Mouse (Mus musculus): Measurements from ENCODE around the gene Plcb2. TPM values are rescaled to one million over a fixed set of nuclear protein-coding genes. Genes with fewer than 3 reads are reported as not detected.

The Plcb2 gene
- total RNA-seq (2022): under 1 TPM in 3 of 4 experiments, not detected in 1; 0.15 to 0.27 (median 0.27) TPM

GRCm38 (mm10) chr2:118728337-118728736, at the start of gene Plcb2:
Plcb2 (minus strand) TSS chr2:118728438.
- DNase-seq (ENCODE audit: low spot score in 2 of 2): no peak

GRCm38 (mm10) chr2:118776295-118776694, 48.1 kb upstream of the Plcb2 start:
- no peak for DNase-seq (ENCODE audit: low spot score in 2 of 2)

DNA sequence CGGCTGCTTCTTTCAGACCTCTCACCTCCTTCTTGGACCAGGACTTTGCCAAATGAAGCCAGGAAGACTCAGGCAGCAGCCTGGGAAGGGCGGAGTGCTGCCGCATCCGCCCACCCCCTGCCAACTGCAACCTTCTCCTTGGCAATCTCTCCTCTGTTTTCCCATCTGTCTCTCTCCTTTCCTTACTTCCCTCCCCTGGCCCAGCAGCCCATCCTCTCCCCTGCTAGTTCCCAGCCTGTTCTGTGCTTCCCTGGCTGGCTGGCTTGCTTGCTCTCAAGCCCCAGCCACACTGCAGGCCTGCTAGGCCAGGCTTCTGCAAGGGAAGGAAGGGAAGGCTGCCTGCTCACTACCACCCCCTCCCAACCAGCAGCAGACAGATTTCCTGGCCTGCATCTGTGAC, 47.6 kb upstream of the Plcb2 start:
- no peak for DNase-seq (ENCODE audit: low spot score in 2 of 2)

- no peak for DNase-seq (ENCODE audit: low spot score in 2 of 2)
Observed at GRCm38 (mm10) chr2:118775396-118775795, 47.2 kb upstream of the Plcb2 start.

DNA sequence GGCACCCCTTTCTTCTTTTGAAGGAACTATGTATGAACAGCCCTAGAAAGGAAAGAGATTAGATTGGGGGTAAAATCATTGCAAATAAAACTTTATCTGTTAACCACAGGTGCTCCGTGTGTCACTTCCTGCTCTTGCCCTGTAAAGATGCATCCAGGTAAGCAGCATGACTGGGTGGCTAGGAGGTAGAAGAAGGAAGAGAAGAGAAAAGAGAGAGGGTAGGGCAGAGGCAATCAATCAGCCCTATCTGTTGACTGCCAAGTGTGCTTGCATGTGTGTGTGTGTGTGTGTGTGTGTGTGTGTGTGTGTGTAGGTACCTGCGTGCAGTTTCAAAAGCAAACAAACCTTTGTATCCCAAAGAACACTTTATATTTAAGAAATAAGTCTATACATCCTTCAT, 46.3 kb upstream of the Plcb2 start:
- DNase-seq (ENCODE audit: low spot score in 2 of 2): no peak

GRCm38 (mm10) chr2:118772158-118772874, 44.1 kb upstream of the Plcb2 start, which contains the start of gene Phgr1:
Phgr1 (plus strand) TSS chr2:118772769.
- DNase-seq (ENCODE audit: low spot score in 2 of 2): no peak

- DNase-seq (ENCODE audit: low spot score in 2 of 2): no peak
Observed at GRCm38 (mm10) chr2:118766041-118767033, 38.1 kb upstream of the Plcb2 start.

GRCm38 (mm10) chr2:118764875-118765274, 36.6 kb upstream of the Plcb2 start:
- no peak for DNase-seq (ENCODE audit: low spot score in 2 of 2)

DNA sequence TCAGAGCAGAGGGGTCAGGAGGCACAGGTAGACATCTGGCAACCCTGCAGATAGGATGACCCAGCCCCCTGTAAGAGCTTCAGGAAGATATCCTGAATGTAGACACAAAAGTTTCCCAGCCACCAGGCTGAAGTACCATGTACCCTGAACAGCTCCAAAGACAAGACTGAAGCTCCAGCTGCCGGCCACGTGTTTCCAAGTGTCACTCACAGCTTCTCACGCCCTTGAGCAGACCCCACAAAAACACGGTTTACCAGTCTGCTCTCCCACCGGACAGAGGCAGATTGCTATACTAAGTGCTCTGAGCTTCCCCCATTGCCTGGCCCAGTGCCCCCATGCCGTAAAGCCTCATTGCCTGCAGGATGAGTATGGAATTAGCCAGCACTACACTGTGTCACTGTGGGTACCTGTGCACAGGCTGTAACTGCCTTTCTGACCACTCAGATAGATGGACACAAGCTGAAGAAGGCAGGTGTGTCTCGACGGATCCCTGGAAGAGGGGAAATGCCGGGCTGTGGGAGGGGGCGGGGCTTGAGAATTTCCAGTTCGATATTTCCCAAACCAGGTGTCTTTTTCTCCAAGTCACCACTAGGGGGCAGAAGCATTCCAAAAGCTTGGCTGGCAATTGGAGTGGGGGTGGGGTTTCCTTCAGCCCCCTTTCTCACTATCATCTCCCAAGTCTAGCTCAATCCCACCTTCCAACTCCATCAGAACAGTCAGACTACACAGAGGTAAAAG, 36.0 kb upstream of the Plcb2 start:
- no peak for DNase-seq (ENCODE audit: low spot score in 2 of 2)

- no peak for DNase-seq (ENCODE audit: low spot score in 2 of 2)
Observed at GRCm38 (mm10) chr2:118763469-118763868, 35.2 kb upstream of the Plcb2 start.

DNA sequence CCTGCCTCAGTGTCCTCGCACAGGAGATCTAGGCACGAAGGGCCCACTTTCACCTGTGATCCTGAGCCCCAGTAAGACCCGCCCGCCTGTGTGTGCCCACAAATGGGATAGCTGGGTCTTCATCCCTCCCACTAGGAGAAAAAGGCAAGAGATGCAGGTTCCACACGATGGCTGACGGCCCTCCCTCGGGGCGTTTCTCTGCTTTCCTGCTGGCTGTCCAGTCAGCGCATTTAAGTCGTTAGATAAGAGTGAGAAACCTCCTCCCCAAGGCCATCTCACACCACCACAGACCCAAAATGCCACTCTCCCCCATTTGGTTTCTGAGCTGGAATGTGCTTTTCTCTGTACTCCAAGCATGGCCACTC, 34.5 kb upstream of the Plcb2 start:
- no peak for DNase-seq (ENCODE audit: low spot score in 2 of 2)

GRCm38 (mm10) chr2:118761906-118762783, 33.9 kb upstream of the Plcb2 start, which contains the start of gene Ccdc9b:
Ccdc9b (minus strand) TSS chr2:118762661.
- peak; percentile 89 to 91 for DNase-seq (ENCODE audit: low spot score in 2 of 2)

DNA sequence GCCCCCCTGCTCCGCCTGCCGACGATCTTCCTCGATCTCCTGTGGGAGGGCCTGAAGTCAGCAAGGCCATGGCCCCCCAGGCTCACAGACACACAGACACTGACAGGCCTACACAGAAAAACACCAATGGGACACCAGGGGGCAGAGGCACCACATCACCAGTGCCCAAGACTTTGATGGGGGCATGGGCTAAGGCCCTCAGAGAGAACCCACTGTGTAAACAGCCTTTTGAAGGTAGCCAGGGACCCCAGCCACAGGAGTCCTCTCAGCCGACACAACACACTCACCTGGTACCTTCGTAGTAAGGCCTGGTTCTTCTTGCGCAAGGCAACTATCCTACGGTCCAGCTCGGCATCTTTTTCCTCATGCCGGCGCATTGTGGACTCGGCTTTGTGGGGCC, 33.1 kb upstream of the Plcb2 start:
- DNase-seq (ENCODE audit: low spot score in 2 of 2): no peak

DNA sequence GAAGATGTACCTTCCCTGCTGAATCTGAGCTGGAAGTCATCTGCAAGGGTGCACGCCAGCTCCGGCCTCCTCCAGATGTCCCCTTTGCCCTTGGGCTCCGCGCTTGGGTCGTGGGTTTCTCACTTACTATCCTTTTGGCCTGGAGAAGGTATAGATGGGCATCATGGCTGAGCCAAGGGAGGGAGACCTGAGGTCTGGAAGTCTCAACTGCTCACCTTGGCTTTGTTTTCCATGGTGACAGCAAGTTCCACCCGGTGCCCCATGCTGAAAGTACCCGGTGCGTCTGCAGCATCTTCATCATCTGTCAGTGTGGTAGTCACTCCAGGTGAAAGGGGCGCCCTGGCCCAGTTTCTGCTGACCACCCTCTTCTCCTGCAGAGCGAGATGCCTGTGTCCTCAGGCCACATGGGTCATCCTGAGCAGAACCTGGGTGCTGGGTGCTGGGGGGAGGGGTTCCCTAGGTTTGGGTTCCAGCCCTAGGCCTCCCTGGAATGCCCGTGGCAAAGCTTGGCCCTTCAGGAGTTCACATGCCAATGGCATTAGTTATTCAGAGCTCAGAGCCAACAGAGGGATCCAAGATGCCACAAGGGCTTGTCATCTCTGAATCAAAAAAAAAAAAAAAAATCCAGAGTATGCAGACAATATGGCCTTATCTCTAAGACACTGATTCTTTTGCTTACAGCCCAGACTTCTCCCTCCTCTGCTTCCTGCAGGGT, 32.2 kb upstream of the Plcb2 start:
- DNase-seq (ENCODE audit: low spot score in 2 of 2): no peak

- DNase-seq (ENCODE audit: low spot score in 2 of 2): no peak
Observed at GRCm38 (mm10) chr2:118759828-118760227, 31.6 kb upstream of the Plcb2 start.

DNA sequence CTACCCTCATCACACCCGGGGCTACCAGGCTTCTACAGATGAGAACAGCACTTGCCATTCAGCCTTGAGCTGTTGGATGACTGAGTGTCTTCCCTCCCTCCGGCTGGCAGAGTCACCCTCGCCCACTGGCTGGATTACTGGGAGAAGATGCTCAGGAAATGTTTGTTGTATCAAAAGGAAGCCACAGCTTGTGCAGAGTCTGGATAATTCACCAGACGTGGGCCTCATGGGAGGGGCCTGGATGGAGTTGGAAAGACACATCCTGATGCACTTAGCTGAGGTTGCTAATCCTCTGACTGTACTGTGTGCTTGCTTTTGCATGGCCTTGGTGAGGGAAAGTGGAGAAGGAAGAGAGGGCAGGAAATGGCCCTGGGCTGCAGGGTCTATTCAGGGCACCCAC, 27.9 kb upstream of the Plcb2 start:
- no peak for DNase-seq (ENCODE audit: low spot score in 2 of 2)

DNA sequence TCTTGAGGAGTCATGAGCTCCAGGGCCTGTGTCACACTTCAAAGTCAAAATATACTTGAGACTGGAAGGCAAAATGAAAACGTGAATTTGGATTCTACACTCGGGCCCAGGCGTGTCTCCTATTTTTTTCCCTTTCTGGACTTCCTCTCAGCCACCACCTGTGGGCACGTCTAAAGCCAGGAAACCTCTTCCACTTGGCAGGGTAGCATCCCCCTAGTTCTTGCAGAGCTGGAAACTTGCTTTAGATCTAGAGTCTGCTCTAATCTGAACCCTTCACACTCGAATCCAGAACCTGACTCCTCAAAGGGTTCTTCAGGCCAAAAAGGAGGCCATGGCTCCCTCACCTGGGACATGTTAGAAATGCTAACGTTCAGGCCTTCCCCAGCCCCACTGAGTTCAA, 27.2 kb upstream of the Plcb2 start:
- no peak for DNase-seq (ENCODE audit: low spot score in 2 of 2)

DNA sequence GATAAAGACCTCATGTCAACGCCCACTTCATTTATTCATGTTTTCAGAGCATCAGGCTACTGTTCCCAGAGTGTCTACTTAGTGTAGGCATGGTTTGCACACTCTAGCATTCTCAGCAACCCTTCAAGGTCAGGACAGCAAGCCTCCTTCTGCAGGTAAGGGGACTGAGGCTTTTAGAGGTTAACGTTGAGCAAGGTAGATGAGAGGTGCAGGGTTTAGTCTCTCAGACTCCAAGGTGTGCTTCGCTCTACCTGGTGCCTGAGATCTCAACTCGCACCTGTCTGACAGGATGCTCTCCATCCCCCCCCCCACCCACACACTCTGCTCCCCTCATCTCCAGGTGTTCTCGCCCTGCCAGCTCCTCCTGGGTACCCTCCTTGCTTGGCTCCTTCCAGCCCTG, 25.9 kb upstream of the Plcb2 start:
- no peak for DNase-seq (ENCODE audit: low spot score in 2 of 2)

DNA sequence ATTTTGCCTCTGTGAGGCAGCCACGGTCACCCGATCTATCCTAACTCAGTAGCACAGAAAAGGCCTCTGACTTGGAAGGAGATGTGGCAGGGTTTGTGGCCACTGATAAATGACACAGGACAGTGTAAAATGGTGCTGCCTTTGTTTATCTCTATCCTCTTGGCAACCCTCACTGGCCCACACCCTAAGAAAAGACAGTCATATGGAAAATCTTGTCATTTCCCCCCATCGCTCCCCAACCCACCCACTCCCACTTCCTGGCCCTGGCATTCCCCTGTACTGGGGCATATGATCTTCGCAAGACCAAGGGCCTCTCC, 24.5 kb upstream of the Plcb2 start:
- DNase-seq (ENCODE audit: low spot score in 2 of 2): no peak
